Mouse (Mus musculus): ENCODE data around the gene Gabarap. TPM values are rescaled to one million over a fixed set of nuclear protein-coding genes. Genes with fewer than 3 reads are reported as not detected.

Gabarap gene
- total and polyA plus RNA-seq, 3 experiments, result 189 to 352 (median 213) TPM

GRCm38 (mm10) chr11:70010961-70011360 lies 20.0 kb downstream of the Gabarap start:
- in situ Hi-C loops (cut with MboI; ENCODE audit: low pct_ligation_motif_present, low pct_unique_long_range_greater_than_20kb, low sequenced_read_pairs), result loop anchor here (5.0 to 25.0 kb wide), 2 partner anchors 59 to 924 kb away; partner anchors contain the start of genes Per1 and Vamp2

GRCm38 (mm10) chr11:70012931-70013330 lies 22.0 kb downstream of the Gabarap start:
- in situ Hi-C loops (cut with MboI; ENCODE audit: low pct_ligation_motif_present, low pct_unique_long_range_greater_than_20kb, low sequenced_read_pairs) (loop anchor here (5.0 to 25.0 kb wide), 2 partner anchors 61 to 926 kb away; partner anchors contain the start of genes Per1 and Vamp2), dilution Hi-C loops (cut with MboI; ENCODE audit: extremely low pct_ligation_motif_present, extremely low pct_unique_long_range_greater_than_20kb, low sequenced_read_pairs) (no loop called here)
- Histone ChIP-seq H3K9ac (ENCODE audit: insufficient read depth, low read depth) (no peak overlapping the region), H3K27me3 (replicated peaks) (no peaks in the 10 kb centered on the region), H3K4me3 (replicated peaks in 1 of 3; ENCODE audit: low read depth in 2 of 3, low read length in 2 of 3, poor library complexity in 1 of 3) (no peak overlapping the region), H3K79me2 (replicated peaks; ENCODE audit: control insufficient read depth, extremely low read depth, insufficient read depth, poor library complexity, severe bottlenecking) (no peaks in the 10 kb centered on the region), H3K36me3 (replicated peaks in 1 of 2; ENCODE audit: control insufficient read depth in 1 of 2, insufficient read depth in 1 of 2, low read length in 1 of 2) (peaks cover 59 to 66% of the 10 kb centered on the region in 2 experiments), H3K4me2 (ENCODE audit: insufficient read depth, low read depth, poor library complexity, severe bottlenecking) (no peak overlapping the region), H3K4me1 (ENCODE audit: control insufficient read depth in 1 of 2, insufficient read depth in 2 of 2) (peaks cover 14 to 21% of the 10 kb centered on the region in 2 experiments), H3K9me3 (replicated peaks; ENCODE audit: low read length) (no peaks in the 10 kb centered on the region), H3K27ac (ENCODE audit: insufficient read depth, low read depth) (no peak overlapping the region)
- TF ChIP-seq NRF1 (IDR thresholded peaks at IDR 0.05; ENCODE audit: low read depth, low read length) (no peak), ZC3H11A (IDR thresholded peaks at IDR 0.05; ENCODE audit: low read depth, low read length) (no peak), KAT2A (IDR thresholded peaks at IDR 0.05; ENCODE audit: insufficient replicate concordance, low read length) (no peak)
- DNase-seq (ENCODE audit: extremely low read depth), result no peak

More at GRCm38 (mm10) chr11:70010961-70011360, 20.0 kb downstream of the Gabarap start:
- dilution Hi-C loops (cut with MboI; ENCODE audit: extremely low pct_ligation_motif_present, extremely low pct_unique_long_range_greater_than_20kb, low sequenced_read_pairs), result no loop called here
- no peak overlapping the region for H3K4me3 ChIP-seq (replicated peaks in 1 of 3; ENCODE audit: low read depth in 2 of 3, low read length in 2 of 3, poor library complexity in 1 of 3)
- no peak overlapping the region for H3K9ac ChIP-seq (ENCODE audit: insufficient read depth, low read depth)
- no peak overlapping the region for H3K27ac ChIP-seq (ENCODE audit: insufficient read depth, low read depth)
- H3K27me3 ChIP-seq (replicated peaks), result no peaks in the 10 kb centered on the region
- no peak for DNase-seq (ENCODE audit: extremely low read depth)
- peaks cover 79 to 86% of the 10 kb centered on the region in 2 experiments for H3K36me3 ChIP-seq (replicated peaks in 1 of 2; ENCODE audit: control insufficient read depth in 1 of 2, insufficient read depth in 1 of 2, low read length in 1 of 2)
- TF ChIP-seq MXI1 (IDR thresholded peaks at IDR 0.05; ENCODE audit: low read depth, low read length) (no peak), BHLHE40 (IDR thresholded peaks at IDR 0.05; ENCODE audit: low read depth, low read length) (no peak), ZMIZ1 (IDR thresholded peaks at IDR 0.05; ENCODE audit: low read depth, low read length) (no peak), ZC3H11A (IDR thresholded peaks at IDR 0.05; ENCODE audit: low read depth, low read length) (no peak), MAZ (IDR thresholded peaks at IDR 0.05; ENCODE audit: low read depth, low read length) (no peak), SMC3 (IDR thresholded peaks at IDR 0.05; ENCODE audit: low read depth, low read length) (no peak), ELF1 (IDR thresholded peaks at IDR 0.05; ENCODE audit: low read depth, low read length) (no peak), KAT2A (IDR thresholded peaks at IDR 0.05; ENCODE audit: insufficient replicate concordance, low read length) (no peak), TBP (conservative IDR thresholded peaks at IDR 0.05; ENCODE audit: low read depth, low read length) (no peak), MYC (IDR thresholded peaks at IDR 0.05; ENCODE audit: low read depth, low read length) (no peak), IRF4 (IDR thresholded peaks at IDR 0.05; ENCODE audit: low read depth, low read length) (no peak), SIN3A (IDR thresholded peaks at IDR 0.05; ENCODE audit: low read length) (no peak), UBTF (IDR thresholded peaks at IDR 0.05; ENCODE audit: low read depth, low read length) (no peak), HCFC1 (IDR thresholded peaks at IDR 0.05; ENCODE audit: low read depth, low read length) (no peak)
- H3K4me2 ChIP-seq (ENCODE audit: insufficient read depth, low read depth, poor library complexity, severe bottlenecking), result no peak overlapping the region
- peaks cover 14 to 21% of the 10 kb centered on the region in 2 experiments for H3K4me1 ChIP-seq (ENCODE audit: control insufficient read depth in 1 of 2, insufficient read depth in 2 of 2)
- no peaks in the 10 kb centered on the region for H3K79me2 ChIP-seq (replicated peaks; ENCODE audit: control insufficient read depth, extremely low read depth, insufficient read depth, poor library complexity, severe bottlenecking)
- H3K9me3 ChIP-seq (replicated peaks; ENCODE audit: low read length), result no peaks in the 10 kb centered on the region
